Mouse (Mus musculus) stomach, embryonic 14.5 days (tissue): ENCODE results near the gene Rabgap1l. TPM values are rescaled to one million over a fixed set of nuclear protein-coding genes. Genes with fewer than 3 reads are reported as not detected.

Experiments used
- ATAC-seq: fragments of 200-750 bp; cut with Nextera tagmentation; 2 replicates; pipeline ENCODE4 v1.8.0; 2017; ENCODE audit warnings: low read depth, moderate TSS enrichment; ENCODE audit not compliant: insufficient number of reproducible peaks, insufficient read depth, low FRiP score
- H3K27ac ChIP-seq: fragments of 300-500 bp; sonication (generic); 2 replicates; pipeline ENCODE4 v1.5.1; 2014; ENCODE audit warnings: mild to moderate bottlenecking, low read length, moderate library complexity, mixed read lengths
- H3K27me3 ChIP-seq: fragments of 300-500 bp; sonication (generic); 2 replicates; pipeline ENCODE4 v1.6.1; 2014; ENCODE audit warnings: low read length, control low read depth, mixed read lengths; ENCODE audit not compliant: control insufficient read depth, insufficient read depth
- H3K36me3 ChIP-seq: fragments of 300-500 bp; sonication (generic); 2 replicates; pipeline ENCODE4 v1.6.1; 2014; ENCODE audit warnings: mild to moderate bottlenecking, control low read depth, low read length, moderate library complexity, mixed read lengths; ENCODE audit not compliant: control insufficient read depth, insufficient read depth
- H3K4me1 ChIP-seq: fragments of 300-500 bp; sonication (generic); 2 replicates; pipeline ENCODE4 v1.6.1; 2014; ENCODE audit warnings: low read length, control low read depth, mixed read lengths; ENCODE audit not compliant: control insufficient read depth, insufficient read depth
- H3K4me2 ChIP-seq: fragments of 300-500 bp; sonication (generic); replicated peaks from 2 replicates; pipeline ENCODE4 v1.6.1; 2014; ENCODE audit warnings: low read depth, low read length, control low read depth
- H3K4me3 ChIP-seq: fragments of 300-500 bp; sonication (generic); 2 replicates; pipeline ENCODE4 v1.5.1; 2014; ENCODE audit warnings: low read depth, low read length, control low read depth
- H3K9ac ChIP-seq: fragments of 300-500 bp; sonication (generic); replicated peaks from 2 replicates; pipeline ENCODE4 v1.6.1; 2014; ENCODE audit warnings: low read depth, mild to moderate bottlenecking, control low read depth, low read length, moderate library complexity, mixed read lengths
- H3K9me3 ChIP-seq: fragments of 300-500 bp; sonication (generic); 2 replicates; pipeline ENCODE4 v1.6.1; 2016; ENCODE audit warnings: low read depth, low read length, control low read depth; ENCODE audit not compliant: control insufficient read depth
- WGBS: fragments of 180-500 bp; shearing (Covaris S2); extraction: QIAGEN DNeasy Blood & Tissue Kit; methylation state at CpG from one replicate; pipeline ENCODE4 v1.1.7; 2014; 5-methylcytosine and 5-hydroxymethylcytosine counted together
- polyA plus RNA-seq: library from polyadenylated mRNA; unstranded; fragments of >200 nt; fragmentation: Nextera tagmentation; extraction: Ambion mirVana; gene quantifications from 2 replicates; pipeline ENCODE4 v1.2.1, GENCODE M21; 2014

The Rabgap1l gene
- polyA plus RNA-seq, 1 experiment from 2014 or later, result 26.7 TPM

- Histone ChIP-seq H3K27ac (no peak overlapping the region), H3K9ac (no peak overlapping the region), H3K4me1 (0 out of 2 replicates have a peak, but pooled peaks cover 2% of the 10 kb centered on the region), H3K27me3 (no peaks in the 10 kb centered on the region), H3K4me3 (no peak overlapping the region), H3K4me2 (no peak overlapping the region), H3K36me3 (no peaks in the 10 kb centered on the region), H3K9me3 (no peaks in the 10 kb centered on the region)
- WGBS, result 7% methylated on average over 2 of the region's 2 CpGs
- no peak for ATAC-seq
These were observed 49.8 kb downstream of the Rabgap1l start for GRCm38 (mm10) chr1:160743229-160743628.

- no peak overlapping the region for H3K4me2 ChIP-seq
- H3K9ac ChIP-seq, result no peak overlapping the region
- WGBS, result 51% methylated on average over 2 of the region's 2 CpGs
These were observed 52.4 kb downstream of the Rabgap1l start for GRCm38 (mm10) chr1:160740650-160741049.

GRCm38 (mm10) chr1:160734743-160735142 lies 58.3 kb downstream of the Rabgap1l start:
- Histone ChIP-seq H3K4me1 (no peaks in the 10 kb centered on the region), H3K4me2 (no peak overlapping the region), H3K36me3 (no peaks in the 10 kb centered on the region; the same call in 1 of the 2 replicates), H3K27me3 (no peaks in the 10 kb centered on the region), H3K4me3 (no peak overlapping the region), H3K27ac (no peak overlapping the region), H3K9ac (no peak overlapping the region), H3K9me3 (no peaks in the 10 kb centered on the region)
- ATAC-seq, result no peak
- 68% methylated on average over 2 of the region's 2 CpGs for WGBS

More at GRCm38 (mm10) chr1:160740650-160741049, 52.4 kb downstream of the Rabgap1l start:
- Histone ChIP-seq H3K27ac (no peak overlapping the region), H3K9me3 (no peaks in the 10 kb centered on the region), H3K36me3 (no peaks in the 10 kb centered on the region), H3K4me3 (no peak overlapping the region), H3K4me1 (no peaks in the 10 kb centered on the region), H3K27me3 (no peaks in the 10 kb centered on the region)
- ATAC-seq, result no peak

- no peaks in the 10 kb centered on the region for H3K27me3 ChIP-seq
- H3K9me3 ChIP-seq, result no peaks in the 10 kb centered on the region
- H3K4me3 ChIP-seq, result no peak overlapping the region
- H3K4me2 ChIP-seq, result no peak overlapping the region
- no peaks in the 10 kb centered on the region for H3K36me3 ChIP-seq
- H3K27ac ChIP-seq, result no peak overlapping the region
- no peak overlapping the region for H3K9ac ChIP-seq
- ATAC-seq, result no peak
- 72% methylated on average over 4 of the region's 4 CpGs for WGBS
- H3K4me1 ChIP-seq, result no peaks in the 10 kb centered on the region
These were observed 63.1 kb downstream of the Rabgap1l start for GRCm38 (mm10) chr1:160729944-160730343.

- Histone ChIP-seq H3K9me3 (no peaks in the 10 kb centered on the region), H3K9ac (no peak overlapping the region), H3K4me2 (no peak overlapping the region), H3K4me1 (no peaks in the 10 kb centered on the region), H3K4me3 (no peak overlapping the region), H3K27me3 (no peaks in the 10 kb centered on the region), H3K27ac (no peak overlapping the region), H3K36me3 (no peaks in the 10 kb centered on the region)
- 11% methylated on average over 3 of the region's 3 CpGs for WGBS
- ATAC-seq, result no peak
These were observed 75.3 kb downstream of the Rabgap1l start for GRCm38 (mm10) chr1:160717742-160718141.

GRCm38 (mm10) chr1:160714685-160715084 lies 78.3 kb downstream of the Rabgap1l start:
- Histone ChIP-seq H3K36me3 (no peaks in the 10 kb centered on the region), H3K4me1 (no peaks in the 10 kb centered on the region), H3K27me3 (no peaks in the 10 kb centered on the region), H3K27ac (no peak overlapping the region), H3K4me3 (no peak overlapping the region), H3K4me2 (no peak overlapping the region), H3K9me3 (no peaks in the 10 kb centered on the region), H3K9ac (no peak overlapping the region)
- no peak for ATAC-seq

- H3K9ac ChIP-seq, result no peak overlapping the region
- no peaks in the 10 kb centered on the region for H3K4me1 ChIP-seq
- no peak overlapping the region for H3K4me3 ChIP-seq
- H3K36me3 ChIP-seq, result no peaks in the 10 kb centered on the region
- no peaks in the 10 kb centered on the region for H3K9me3 ChIP-seq
- WGBS, result 80% methylated on average over 4 of the region's 4 CpGs
- no peaks in the 10 kb centered on the region for H3K27me3 ChIP-seq
- no peak for ATAC-seq
- no peak overlapping the region for H3K4me2 ChIP-seq
- H3K27ac ChIP-seq, result no peak overlapping the region
These were observed 79.1 kb downstream of the Rabgap1l start for GRCm38 (mm10) chr1:160713887-160714286.

GRCm38 (mm10) chr1:160713383-160713782 lies 79.6 kb downstream of the Rabgap1l start:
- H3K36me3 ChIP-seq, result no peaks in the 10 kb centered on the region
- no peak overlapping the region for H3K4me3 ChIP-seq
- H3K4me1 ChIP-seq, result no peaks in the 10 kb centered on the region
- WGBS, result 95% methylated on average over 1 of the region's 1 CpGs
- no peaks in the 10 kb centered on the region for H3K9me3 ChIP-seq
- ATAC-seq, result no peak
- H3K4me2 ChIP-seq, result no peak overlapping the region
- H3K9ac ChIP-seq, result no peak overlapping the region
- no peak overlapping the region for H3K27ac ChIP-seq
- no peaks in the 10 kb centered on the region for H3K27me3 ChIP-seq

GRCm38 (mm10) chr1:160710539-160710938 lies 82.5 kb downstream of the Rabgap1l start:
- Histone ChIP-seq H3K36me3 (no peaks in the 10 kb centered on the region), H3K9ac (no peak overlapping the region), H3K4me1 (no peaks in the 10 kb centered on the region), H3K4me3 (no peak overlapping the region), H3K4me2 (no peak overlapping the region), H3K9me3 (no peaks in the 10 kb centered on the region), H3K27ac (no peak overlapping the region), H3K27me3 (no peaks in the 10 kb centered on the region)
- ATAC-seq, result no peak
